Mouse (Mus musculus): ENCODE measurements around the gene Smc4. TPM values are rescaled to one million over a fixed set of nuclear protein-coding genes. Genes with fewer than 3 reads are reported as not detected.

Smc4 gene
- 100 to 1,000 TPM; 148 to 163 TPM for total RNA-seq (2023)

GRCm38 (mm10) chr3:69004437-69005337, at the start of gene Smc4, which contains the start of gene Ift80:
Gene Smc4, plus strand, starts transcription at chr3:69004738.
Gene Ift80, minus strand, starts transcription at chr3:69004570.

GRCm38 (mm10) chr3:69044645-69045399, 40.3 kb downstream of the Smc4 start, which contains the start of gene Trim59:
Gene Trim59, minus strand, starts transcription at chr3:69044755.

Other genes starting within 250 kb of the Smc4 start
- gene 1110032F04Rik, start 135.2 kb upstream of the Smc4 start, total RNA-seq (2023), result not detected
- gene Ift80, start 168 bp upstream of the Smc4 start, total RNA-seq (2023), result 10 to 100 TPM; 10.9 to 16.2 TPM
- 10 to 100 TPM; 33.9 to 34.4 TPM for gene Trim59, start 40.0 kb downstream of the Smc4 start, total RNA-seq (2023)
- gene Kpna4, start 122.4 kb downstream of the Smc4 start, total RNA-seq (2023), result 10 to 100 TPM; 82.4 to 97.3 TPM
- under 1 TPM in 1 of 2 experiments, not detected in 1; 0.28 TPM for gene Arl14, start 217.7 kb downstream of the Smc4 start, total RNA-seq (2023)

Data from neutrophil, adult 83 days (primary cell).